ENCODE assay signal across 24 mouse cellular contexts in genomic region chr16:72782171-72782570, GRCm38 (mm10).
"Had no signal": no experiment of that assay in that cellular context is flagged by ENCODE, and none has a peak within 500 bp of the region (broad histone marks: within the 10 kb centered on the region; RNA-seq: fewer than 3 reads in every experiment).

No protein-coding gene starts in this region.

- H3K4me2 ChIP-seq: heart, embryonic 12.5 days; intestine, embryonic 15.5 days; limb, embryonic 12.5 days; liver, embryonic 11.5 days; liver, embryonic 13.5 days; liver, embryonic 15.5 days had no signal

- H3K36me3 ChIP-seq: heart, embryonic 10.5 days; heart, embryonic 12.5 days; intestine, embryonic 15.5 days; limb, embryonic 10.5 days; limb, embryonic 12.5 days; liver, embryonic 13.5 days; liver, embryonic 15.5 days had no signal

- H3K9ac ChIP-seq: heart, embryonic 12.5 days; intestine, embryonic 15.5 days; limb, embryonic 12.5 days; liver, embryonic 13.5 days; liver, embryonic 15.5 days had no signal

- H3K9me3 ChIP-seq: heart, embryonic 10.5 days; heart, embryonic 12.5 days; intestine, embryonic 15.5 days; limb, embryonic 10.5 days; limb, embryonic 12.5 days; liver, embryonic 13.5 days; liver, embryonic 15.5 days had no signal

- H3K27me3 ChIP-seq: heart, embryonic 12.5 days; intestine, embryonic 15.5 days; limb, embryonic 12.5 days; liver, embryonic 13.5 days; liver, embryonic 15.5 days had no signal

- H3K27ac ChIP-seq: gastrocnemius, adult 2 months; heart, embryonic 10.5 days; intestine, embryonic 15.5 days; layer of hippocampus, adult 2 months; left cerebral cortex, adult 2 months; limb, embryonic 10.5 days; limb, embryonic 12.5 days; liver, embryonic 13.5 days; liver, embryonic 15.5 days had no signal

- ATAC-seq: inflammation-experienced regulatory T-cells, adult 6 months; intestine, embryonic 15.5 days; intestine, postnatal 0 days had no signal

- DNase-seq: gastrocnemius, adult 2 months; gastrocnemius, postnatal 10 days; gastrocnemius, postnatal 25 days; heart, adult 18-20 months; heart, postnatal 10 days; heart, postnatal 4 days; kidney, adult 18-20 months; kidney, adult 8-10 months; kidney, postnatal 10 days; kidney, postnatal 25 days; kidney, postnatal 4 days; liver; liver, embryonic 13.5 days had no signal

- H3K4me1 ChIP-seq: intestine, embryonic 15.5 days; liver, embryonic 13.5 days; liver, embryonic 15.5 days had no signal

- H3K4me3 ChIP-seq: gastrocnemius, adult 2 months; heart, embryonic 10.5 days; heart, embryonic 12.5 days; intestine, embryonic 15.5 days; layer of hippocampus, adult 2 months; left cerebral cortex, adult 2 months; limb, embryonic 10.5 days; limb, embryonic 12.5 days; liver, embryonic 13.5 days; liver, embryonic 15.5 days had no signal
